Mouse (Mus musculus) G1E (cell line): ENCODE measurements around the gene Ern1.

ENCODE experiments used
- CTCF ChIP-seq: IDR thresholded peaks from 2 replicates; pipeline ENCODE4 v1.5.1; 2012; ENCODE audit warnings: low read depth, low read length, inconsistent platforms, mixed read lengths
- TAL1 ChIP-seq: conservative IDR thresholded peaks from 2 replicates; pipeline ENCODE4 v1.6.1; 2012; ENCODE audit warnings: low read depth, low read length, inconsistent platforms, mixed read lengths

- TF ChIP-seq CTCF (no peak), TAL1 (no peak)
Observed at GRCm38 (mm10) chr11:106460671-106461070, 27.0 kb downstream of the Ern1 start.
